Mouse (Mus musculus) heart, adult 8-10 months (tissue): ENCODE measurements at regions not wholly inside any gene's neighbourhood (a gene's known extent, or its start where the extent isn't known, plus 50 kb on each side); places are given as distances from the start of the nearest gene placed in this dataset.

ENCODE experiments used
- DNase-seq: peaks from one replicate; pipeline ENCODE4 v3.0.0; 2022; ENCODE audit warnings: low spot score

DNA sequence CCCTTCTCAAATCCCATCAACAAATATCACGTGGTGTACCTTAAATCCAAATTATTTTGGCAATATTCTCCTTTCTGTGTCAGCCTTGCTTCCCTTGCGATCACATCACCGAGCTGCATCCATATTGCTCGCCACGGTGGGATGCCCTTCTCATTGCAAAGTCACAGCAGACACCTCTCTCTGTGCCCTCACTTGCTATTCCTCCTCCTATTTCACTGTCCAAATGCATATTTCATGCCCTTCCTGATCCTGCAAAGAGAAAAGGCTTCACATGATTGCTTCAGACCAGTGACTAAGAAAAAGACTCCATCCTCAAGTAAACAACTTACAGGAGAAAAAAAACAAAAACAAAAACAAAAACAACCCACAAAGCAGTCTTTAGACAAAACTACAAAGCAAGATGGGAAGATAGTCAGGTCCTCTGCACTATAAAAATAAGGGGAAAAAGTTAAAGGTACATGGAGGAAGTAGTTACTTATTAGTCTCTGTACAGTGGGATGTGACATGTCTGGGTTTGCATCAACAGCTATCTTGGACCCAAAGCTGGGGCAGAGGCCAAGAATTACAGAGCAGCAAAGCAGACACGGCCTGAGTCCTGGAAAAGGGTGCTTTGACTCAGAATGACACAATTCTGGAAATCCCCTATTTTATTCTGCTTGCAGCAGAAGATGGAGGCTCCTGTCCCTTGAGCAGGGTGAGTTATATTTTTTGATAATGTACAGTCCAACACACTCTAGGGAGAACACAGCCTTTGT is 349.3 kb downstream of the Zfp619 start:
- DNase-seq = peak; percentile 34

DNA sequence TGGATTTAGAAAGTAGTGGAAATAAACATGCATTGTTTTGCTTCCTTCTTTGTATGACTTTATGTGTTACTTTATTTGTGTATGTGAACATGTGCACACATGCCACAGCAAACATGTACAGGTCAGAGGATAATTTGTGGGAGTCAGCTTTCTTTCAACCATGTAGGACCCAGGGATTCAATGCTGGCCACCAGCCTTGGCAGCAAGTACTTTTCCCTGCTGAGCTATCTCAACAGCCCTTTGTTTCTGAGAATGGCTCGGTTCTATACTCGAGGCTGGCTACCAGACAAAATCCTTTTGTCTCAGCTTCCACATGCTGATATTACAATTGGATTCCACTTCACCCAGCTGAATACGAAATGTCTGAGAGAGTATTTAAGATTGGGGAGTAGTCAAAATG is 349.9 kb downstream of the Zfp619 start:
- DNase-seq = no peak

DNA sequence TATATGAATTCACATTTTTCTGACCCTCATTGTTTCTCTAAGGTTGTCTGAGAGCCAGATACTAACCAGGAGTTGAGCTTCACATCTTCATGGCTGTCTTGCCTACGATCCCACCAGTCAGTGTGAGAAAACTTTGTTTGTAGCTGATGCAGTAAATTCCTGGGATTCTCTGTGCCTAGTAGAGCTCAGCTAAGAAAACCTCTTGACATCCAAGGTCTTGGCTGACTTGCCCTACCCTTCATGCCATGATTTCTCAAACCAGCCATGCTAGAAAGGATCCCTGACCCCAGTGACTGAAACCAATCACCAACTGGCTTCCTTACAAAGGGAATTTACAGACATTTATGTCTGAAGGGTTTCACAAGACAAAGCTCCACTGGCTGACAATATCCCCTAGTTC is 364.5 kb downstream of the Zfp619 start:
- no peak for DNase-seq

DNA sequence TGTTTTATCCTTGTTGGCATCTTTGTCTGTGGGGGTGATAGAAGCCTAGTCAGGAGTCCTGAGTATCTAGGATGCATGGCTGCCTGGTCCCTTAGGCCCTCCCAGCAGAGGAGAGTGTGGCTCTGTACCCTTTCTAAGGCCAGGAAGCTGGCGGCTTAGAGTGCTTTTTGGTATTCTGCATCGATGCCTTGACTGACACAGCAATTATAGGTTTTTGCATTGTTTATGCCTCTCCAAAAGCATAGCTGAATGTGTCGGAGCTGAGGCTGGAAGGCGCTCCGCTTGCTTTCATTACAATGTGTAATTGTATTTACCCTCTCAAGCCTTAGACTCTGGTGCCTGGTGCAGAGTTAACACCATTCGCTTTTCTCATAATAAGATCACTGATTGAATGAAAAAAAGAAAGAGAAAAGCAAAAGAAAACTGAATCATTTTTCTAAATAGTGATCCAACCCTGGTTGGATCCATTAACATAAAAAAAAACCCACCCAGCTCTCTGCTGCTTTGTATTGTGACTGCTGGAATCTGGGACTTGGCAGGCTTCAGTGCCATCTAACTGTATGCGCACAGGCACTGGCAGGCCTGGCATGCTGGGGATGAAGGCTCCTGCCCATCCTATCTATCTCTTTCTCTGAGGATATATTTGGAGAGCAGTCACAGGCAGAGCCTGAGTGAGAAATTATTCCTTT is 376.8 kb downstream of the Zfp619 start:
- DNase-seq = no peak

- no peak for DNase-seq
Observed at GRCm38 (mm10) chr7:39896918-39897317, 379.4 kb downstream of the Zfp619 start.

DNA sequence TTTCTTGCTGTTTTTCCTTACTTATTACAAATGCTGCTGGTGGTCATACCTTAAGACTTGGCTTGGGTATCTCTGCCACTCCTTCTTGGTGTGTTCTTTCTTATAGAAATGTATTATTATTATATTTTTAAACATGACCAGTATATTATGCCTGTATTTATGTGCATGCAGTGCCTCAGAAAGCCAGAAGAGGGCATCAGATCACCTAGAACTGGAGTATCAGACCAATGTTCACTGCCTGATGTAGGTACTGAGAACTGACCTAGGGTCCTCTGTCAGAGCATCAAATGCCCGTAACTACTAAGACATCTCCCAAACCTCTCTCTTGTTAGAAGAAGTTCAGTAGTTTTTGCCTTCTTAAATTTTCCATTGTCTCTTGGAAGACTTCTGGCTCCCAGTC is 380.7 kb downstream of the Zfp619 start:
- DNase-seq = no peak

- no peak for DNase-seq
Observed at GRCm38 (mm10) chr7:39933946-39934345, 416.4 kb downstream of the Zfp619 start.

GRCm38 (mm10) chr7:39937262-39937661 is 419.7 kb downstream of the Zfp619 start:
- DNase-seq = no peak

DNA sequence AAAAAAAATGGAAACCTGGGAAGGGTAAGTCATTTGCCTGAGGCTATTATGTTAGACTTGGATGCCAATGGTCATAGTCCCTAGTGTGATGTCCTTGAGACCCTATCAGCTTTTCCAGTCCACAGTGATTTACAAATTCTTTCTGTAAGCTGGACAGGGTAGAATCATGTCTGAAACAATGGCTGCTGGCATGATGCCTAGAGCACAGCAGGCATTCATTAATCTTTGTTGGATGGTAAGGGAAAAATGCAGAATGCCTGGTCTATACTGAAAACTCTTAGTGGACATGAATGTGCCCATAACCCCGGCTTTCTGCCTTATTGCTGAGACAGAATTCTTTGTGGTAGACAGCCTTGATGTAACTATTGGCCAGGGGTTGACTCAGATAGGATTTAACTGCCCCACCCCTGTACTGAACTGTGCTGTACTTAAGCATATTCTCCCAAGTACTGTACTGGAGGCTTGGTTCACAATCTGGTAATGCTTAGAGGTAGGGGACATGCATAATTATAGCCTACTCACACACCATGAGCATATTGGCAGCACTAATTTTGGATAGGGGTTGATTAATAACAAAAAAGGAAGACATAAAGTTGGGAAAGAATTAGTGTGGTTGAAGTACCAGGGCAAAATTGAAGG is 424.8 kb downstream of the Zfp619 start:
- no peak for DNase-seq

DNA sequence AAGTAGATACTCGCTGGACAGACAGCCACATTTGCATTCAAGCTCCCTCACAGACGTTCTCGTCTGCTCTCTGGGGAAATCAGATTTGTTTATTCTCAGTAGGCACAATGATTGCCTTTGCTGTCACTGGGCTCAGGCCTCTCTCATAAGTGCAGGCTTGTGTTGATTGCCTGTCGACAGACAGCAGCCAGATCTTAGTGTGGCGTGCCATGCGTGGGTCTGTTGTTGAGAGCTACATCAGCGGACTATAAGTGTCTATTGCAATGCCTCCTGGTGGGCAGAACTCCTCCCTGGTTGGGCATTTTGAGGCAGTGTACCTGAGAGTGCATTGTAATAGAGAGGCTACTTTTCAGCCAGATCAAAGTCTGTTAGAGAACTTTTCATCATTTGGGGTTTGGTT is 436.5 kb downstream of the Zfp619 start:
- no peak for DNase-seq

- DNase-seq = peak; percentile 26
Observed at GRCm38 (mm10) chr7:39954931-39955330, 437.4 kb downstream of the Zfp619 start.

- no peak for DNase-seq
Observed at GRCm38 (mm10) chr7:39978121-39978520, 460.6 kb downstream of the Zfp619 start.

DNA sequence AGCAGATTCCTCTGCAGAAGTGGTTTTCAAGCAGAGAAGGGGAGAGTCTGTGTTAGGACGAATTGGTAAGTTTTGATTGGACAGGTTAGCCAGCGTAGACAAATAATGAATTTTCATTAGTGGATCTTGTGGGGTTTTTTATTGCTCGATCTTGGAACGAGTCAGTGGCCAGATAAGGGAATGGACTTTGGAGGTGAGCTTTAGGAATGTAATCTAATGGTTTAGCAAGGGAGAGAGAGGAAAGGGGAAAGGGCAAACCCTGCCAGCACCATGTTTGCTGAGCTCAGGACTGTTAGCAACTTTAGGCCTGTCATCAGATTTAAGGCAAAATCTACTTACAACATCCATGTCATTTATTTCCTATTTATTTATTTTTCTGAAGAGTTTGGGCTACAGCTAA is 464.1 kb downstream of the Zfp619 start:
- DNase-seq = no peak
